Mouse (Mus musculus) CH12.LX (cell line): ENCODE results near the gene Lhx4.

Experiments used
- E2F4 ChIP-seq: IDR thresholded peaks from 2 replicates; pipeline ENCODE4 v1.6.1; 2011; ENCODE audit warnings: low read depth, low read length, improper control_type of control experiment; ENCODE audit not compliant: insufficient replicate concordance
- MAX ChIP-seq: IDR thresholded peaks from 2 replicates; pipeline ENCODE4 v1.6.1; 2011; ENCODE audit warnings: low read length, improper control_type of control experiment
- ZMIZ1 ChIP-seq: IDR thresholded peaks from 2 replicates; pipeline ENCODE4 v1.6.1; 2012; ENCODE audit warnings: low read depth, mild to moderate bottlenecking, inconsistent platforms, low read length, improper control_type of control experiment

- TF ChIP-seq MAX (no peak), E2F4 (no peak), ZMIZ1 (no peak)
These were observed 45.4 kb upstream of the Lhx4 start for GRCm38 (mm10) chr1:155796757-155797405.
